Mouse (Mus musculus) R1 (cell line): ENCODE measurements at regions not wholly inside any gene's neighbourhood (a gene's known extent, or its start where the extent isn't known, plus 50 kb on each side); places are given as distances from the start of the nearest gene placed in this dataset.

ENCODE experiments used
- DNase-seq: peaks from one replicate; pipeline ENCODE4 v3.0.0-alpha.2; 2018; ENCODE audit warnings: low read depth, low spot score

GRCm38 (mm10) chr7:39866674-39867428 is 349.3 kb downstream of the Zfp619 start:
- DNase-seq, result no peak

GRCm38 (mm10) chr7:39867451-39867850 is 349.9 kb downstream of the Zfp619 start:
- DNase-seq, result peak; percentile 38

- DNase-seq, result peak; percentile 11
Observed at GRCm38 (mm10) chr7:39882113-39882512, 364.5 kb downstream of the Zfp619 start.

DNA sequence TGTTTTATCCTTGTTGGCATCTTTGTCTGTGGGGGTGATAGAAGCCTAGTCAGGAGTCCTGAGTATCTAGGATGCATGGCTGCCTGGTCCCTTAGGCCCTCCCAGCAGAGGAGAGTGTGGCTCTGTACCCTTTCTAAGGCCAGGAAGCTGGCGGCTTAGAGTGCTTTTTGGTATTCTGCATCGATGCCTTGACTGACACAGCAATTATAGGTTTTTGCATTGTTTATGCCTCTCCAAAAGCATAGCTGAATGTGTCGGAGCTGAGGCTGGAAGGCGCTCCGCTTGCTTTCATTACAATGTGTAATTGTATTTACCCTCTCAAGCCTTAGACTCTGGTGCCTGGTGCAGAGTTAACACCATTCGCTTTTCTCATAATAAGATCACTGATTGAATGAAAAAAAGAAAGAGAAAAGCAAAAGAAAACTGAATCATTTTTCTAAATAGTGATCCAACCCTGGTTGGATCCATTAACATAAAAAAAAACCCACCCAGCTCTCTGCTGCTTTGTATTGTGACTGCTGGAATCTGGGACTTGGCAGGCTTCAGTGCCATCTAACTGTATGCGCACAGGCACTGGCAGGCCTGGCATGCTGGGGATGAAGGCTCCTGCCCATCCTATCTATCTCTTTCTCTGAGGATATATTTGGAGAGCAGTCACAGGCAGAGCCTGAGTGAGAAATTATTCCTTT is 376.8 kb downstream of the Zfp619 start:
- no peak for DNase-seq

DNA sequence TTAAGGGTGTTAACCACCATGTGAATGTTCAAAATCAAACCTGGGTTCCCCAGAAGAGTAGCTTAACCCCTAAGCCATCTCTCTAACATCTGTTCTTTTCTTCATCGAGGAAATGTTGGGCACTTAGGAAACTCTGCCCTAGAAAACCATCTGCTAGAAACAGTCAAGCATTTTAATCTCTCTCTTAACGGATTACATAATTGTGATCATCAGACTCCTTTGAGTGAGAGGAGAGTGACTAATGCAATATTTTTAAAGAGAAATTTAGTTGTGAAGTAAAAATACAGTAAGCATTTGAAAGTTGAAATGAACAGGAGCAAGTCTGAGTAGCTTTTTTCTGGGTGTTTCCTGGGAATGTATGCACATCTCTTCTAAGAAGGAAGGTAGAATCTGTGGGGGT is 379.4 kb downstream of the Zfp619 start:
- no peak for DNase-seq

DNA sequence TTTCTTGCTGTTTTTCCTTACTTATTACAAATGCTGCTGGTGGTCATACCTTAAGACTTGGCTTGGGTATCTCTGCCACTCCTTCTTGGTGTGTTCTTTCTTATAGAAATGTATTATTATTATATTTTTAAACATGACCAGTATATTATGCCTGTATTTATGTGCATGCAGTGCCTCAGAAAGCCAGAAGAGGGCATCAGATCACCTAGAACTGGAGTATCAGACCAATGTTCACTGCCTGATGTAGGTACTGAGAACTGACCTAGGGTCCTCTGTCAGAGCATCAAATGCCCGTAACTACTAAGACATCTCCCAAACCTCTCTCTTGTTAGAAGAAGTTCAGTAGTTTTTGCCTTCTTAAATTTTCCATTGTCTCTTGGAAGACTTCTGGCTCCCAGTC is 380.7 kb downstream of the Zfp619 start:
- DNase-seq, result peak; percentile 9

- no peak for DNase-seq
Observed at GRCm38 (mm10) chr7:39933946-39934345, 416.4 kb downstream of the Zfp619 start.

- no peak for DNase-seq
Observed at GRCm38 (mm10) chr7:39937262-39937661, 419.7 kb downstream of the Zfp619 start.

GRCm38 (mm10) chr7:39942262-39942900 is 424.8 kb downstream of the Zfp619 start:
- no peak for DNase-seq

- DNase-seq, result no peak
Observed at GRCm38 (mm10) chr7:39954110-39954509, 436.5 kb downstream of the Zfp619 start.

- DNase-seq, result no peak
Observed at GRCm38 (mm10) chr7:39954931-39955330, 437.4 kb downstream of the Zfp619 start.

- DNase-seq, result no peak
Observed at GRCm38 (mm10) chr7:39978121-39978520, 460.6 kb downstream of the Zfp619 start.

DNA sequence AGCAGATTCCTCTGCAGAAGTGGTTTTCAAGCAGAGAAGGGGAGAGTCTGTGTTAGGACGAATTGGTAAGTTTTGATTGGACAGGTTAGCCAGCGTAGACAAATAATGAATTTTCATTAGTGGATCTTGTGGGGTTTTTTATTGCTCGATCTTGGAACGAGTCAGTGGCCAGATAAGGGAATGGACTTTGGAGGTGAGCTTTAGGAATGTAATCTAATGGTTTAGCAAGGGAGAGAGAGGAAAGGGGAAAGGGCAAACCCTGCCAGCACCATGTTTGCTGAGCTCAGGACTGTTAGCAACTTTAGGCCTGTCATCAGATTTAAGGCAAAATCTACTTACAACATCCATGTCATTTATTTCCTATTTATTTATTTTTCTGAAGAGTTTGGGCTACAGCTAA is 464.1 kb downstream of the Zfp619 start:
- DNase-seq, result no peak
